Mouse (Mus musculus): ENCODE data around the gene Cdkl4.

The Cdkl4 gene

DNA sequence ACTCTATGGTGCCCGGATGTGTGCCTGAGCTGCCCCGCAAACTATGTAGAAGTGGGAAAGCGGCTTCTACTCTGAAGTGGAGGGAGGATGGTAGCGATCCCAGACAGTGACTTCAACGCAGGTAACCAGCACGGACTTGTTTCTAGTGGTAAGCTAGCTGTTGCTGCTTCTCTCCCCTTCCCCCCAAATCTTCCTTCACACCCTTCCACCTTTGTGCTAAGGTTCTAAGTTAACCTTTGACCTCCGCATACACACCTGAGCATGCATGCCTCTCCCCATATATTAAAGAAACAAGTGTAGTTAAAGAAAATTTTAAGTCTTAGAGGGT, 55.4 kb downstream of the Cdkl4 start:
- in situ Hi-C loops (cut with MboI; ENCODE audit: unreplicated experiment in 2 of 2), result no loop called here

DNA sequence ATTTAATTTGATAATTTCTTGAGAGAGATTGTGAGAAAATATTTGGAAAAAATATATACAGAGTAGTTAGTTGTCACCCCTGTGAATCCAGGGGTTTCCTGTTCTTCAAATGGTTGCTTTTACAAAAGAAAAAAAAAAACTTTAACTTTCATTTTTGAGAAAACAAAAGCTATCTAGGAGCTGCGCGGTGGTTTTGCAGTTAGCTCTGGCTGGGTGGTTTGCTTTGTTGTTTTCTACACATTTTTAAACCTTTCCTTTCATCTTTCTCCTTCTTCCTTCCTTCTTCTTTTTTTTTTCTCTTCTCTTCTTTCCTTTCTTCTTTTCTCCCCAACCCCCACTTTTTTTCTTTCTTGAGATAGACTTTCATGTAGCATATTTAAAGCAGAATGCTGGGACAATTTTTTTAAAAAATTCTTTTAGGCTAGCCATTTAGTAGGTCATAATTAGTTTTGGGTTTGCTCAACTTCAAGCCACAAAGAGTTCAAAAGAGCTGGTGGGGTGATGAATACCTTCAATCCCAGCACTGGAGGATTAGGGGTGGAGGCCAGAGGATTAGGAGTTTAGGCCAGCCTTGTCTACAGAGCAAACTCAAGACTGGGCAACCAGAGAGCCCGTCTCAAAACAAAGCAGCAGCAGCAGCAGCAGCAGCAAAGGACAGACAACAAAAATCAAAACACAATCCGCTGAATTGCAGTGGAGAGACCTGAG, 55.9 kb downstream of the Cdkl4 start:
- in situ Hi-C loops (cut with MboI; ENCODE audit: unreplicated experiment in 2 of 2), result no loop called here

DNA sequence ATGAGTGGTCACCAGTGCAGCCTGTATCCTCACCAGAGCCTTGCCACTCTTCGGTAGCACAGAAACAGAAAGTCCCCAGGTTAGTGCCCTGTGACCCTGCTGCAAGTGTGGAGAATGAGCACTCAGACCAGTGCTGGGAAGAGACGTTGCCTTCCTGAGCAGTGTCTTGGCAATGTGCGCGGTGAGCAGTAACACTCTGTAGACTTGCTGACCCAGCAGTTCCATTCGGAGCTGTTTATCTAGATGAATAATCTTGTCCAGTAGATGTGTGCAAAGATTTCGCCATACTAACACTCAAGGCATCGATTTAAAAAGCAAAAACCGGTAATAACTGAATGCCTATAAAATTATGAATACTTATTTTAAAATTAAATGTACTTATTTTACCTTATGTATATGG, 57.1 kb downstream of the Cdkl4 start:
- in situ Hi-C loops (cut with MboI; ENCODE audit: unreplicated experiment in 2 of 2), result no loop called here

DNA sequence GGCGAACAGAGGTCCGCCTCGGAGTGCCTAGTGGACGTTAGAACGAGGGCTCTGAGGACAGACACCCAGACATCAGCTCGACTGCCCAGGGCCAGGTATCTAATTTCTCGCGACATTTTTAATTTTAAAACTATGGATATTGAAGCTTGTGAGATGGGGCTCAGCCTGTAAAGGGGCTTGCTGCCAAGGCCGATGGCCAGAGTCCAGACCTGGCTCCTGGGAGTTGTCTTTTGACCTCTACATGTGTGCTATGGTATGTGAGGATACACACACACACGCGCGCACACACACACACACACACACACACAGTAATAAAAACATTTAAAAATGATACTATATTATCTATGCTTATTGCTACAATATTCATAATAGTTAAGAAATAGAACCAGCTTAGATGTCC, 58.8 kb downstream of the Cdkl4 start:
- in situ Hi-C loops (cut with MboI; ENCODE audit: unreplicated experiment in 2 of 2), result no loop called here

DNA sequence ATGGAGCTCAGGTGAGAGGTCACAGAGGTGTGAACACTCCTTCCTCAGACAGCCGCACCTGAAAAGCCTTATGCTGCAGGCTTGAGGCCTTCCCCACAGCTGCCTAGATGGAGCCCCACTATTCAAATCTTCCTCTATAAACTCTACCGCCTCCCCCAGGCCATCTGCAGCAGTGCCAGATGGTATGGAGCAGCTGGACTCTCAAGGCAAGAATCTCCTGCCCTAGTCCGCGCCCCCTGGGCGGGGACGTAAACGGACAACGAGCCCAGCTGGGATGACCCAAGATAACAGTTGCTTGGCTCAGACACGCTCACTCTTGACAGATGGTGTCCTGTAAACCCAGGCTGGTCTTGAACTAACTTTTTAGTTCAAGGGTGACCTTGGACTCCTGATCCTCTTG, 60.4 kb downstream of the Cdkl4 start:
- in situ Hi-C loops (cut with MboI; ENCODE audit: unreplicated experiment in 2 of 2), result no loop called here

DNA sequence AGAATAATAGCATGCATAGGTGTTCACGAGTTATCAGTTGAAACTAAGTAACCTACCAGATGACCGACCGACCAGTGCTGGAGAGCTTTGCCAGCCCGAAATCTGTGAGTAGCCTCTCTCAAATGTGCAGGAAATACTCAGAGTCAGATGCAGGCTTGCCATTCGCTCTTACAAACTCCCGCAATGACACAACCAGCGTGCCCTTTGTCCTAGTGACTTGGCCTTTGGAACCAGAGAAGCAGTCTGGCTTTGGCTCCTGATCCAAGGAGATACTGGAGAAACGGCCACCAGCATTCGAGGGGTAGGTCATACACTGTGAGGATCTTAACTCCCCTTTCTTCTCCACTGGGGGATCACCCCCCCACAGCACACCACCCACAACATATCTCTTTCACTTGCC, 61.7 kb downstream of the Cdkl4 start:
- in situ Hi-C loops (cut with MboI; ENCODE audit: unreplicated experiment in 2 of 2), result no loop called here

DNA sequence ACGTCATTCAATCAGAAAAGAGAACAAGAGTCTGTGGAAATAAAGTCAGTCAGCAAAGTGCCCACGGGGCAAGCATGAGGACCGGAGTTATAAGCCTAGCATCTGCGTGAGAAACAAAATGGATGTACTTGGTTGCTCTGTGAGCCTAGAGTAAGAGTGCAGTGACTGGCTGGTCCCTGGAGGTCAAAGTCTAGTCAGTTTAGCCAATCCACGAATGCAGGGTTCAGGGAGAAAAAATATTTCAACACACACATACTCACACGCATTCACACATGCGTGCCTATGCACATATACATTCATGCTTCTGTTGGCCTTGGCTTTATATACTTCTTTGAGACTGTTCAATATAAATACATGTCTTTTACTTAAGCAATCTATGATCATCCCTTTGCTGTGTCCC, 62.1 kb downstream of the Cdkl4 start:
- in situ Hi-C loops (cut with MboI; ENCODE audit: unreplicated experiment in 2 of 2), result no loop called here

DNA sequence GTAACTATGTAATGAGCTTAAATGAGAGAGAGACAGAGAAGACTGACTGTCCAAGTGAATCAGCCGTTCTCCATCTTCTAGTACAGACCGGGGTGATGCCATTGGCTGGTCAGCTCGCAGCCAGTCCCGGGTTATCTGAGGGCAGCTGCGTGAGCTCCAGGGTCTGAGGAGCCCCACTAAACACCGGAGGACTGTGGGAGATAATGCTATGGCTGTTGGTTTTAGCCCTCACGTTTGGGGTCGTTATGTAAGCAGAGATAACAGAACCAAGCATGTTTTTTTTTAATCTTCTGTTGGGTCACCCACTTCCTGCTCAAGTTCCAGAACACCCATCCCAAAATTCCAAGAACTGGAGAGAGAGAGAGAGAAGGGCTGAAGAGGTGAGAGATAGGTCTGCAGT, 63.8 kb downstream of the Cdkl4 start:
- in situ Hi-C loops (cut with MboI; ENCODE audit: unreplicated experiment in 2 of 2), result no loop called here

DNA sequence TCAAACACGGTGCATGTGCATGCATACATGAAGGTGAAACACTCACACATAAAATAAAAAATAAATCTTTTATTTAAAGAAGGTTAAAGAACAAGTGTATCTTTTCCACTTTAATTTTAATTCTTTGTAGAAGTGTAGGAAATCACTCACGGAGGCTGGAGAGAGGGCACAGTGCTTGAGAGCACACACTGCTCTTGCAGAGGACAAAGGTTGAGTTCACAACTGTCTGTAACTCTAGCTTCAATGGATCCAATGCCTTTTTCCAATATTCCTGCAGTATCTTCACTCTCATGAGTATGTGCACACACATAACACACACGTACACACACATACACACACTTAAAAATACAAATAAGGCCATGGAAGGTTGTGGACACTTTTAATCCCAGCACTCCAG, 67.2 kb downstream of the Cdkl4 start:
- in situ Hi-C loops (cut with MboI; ENCODE audit: unreplicated experiment in 2 of 2), result no loop called here

DNA sequence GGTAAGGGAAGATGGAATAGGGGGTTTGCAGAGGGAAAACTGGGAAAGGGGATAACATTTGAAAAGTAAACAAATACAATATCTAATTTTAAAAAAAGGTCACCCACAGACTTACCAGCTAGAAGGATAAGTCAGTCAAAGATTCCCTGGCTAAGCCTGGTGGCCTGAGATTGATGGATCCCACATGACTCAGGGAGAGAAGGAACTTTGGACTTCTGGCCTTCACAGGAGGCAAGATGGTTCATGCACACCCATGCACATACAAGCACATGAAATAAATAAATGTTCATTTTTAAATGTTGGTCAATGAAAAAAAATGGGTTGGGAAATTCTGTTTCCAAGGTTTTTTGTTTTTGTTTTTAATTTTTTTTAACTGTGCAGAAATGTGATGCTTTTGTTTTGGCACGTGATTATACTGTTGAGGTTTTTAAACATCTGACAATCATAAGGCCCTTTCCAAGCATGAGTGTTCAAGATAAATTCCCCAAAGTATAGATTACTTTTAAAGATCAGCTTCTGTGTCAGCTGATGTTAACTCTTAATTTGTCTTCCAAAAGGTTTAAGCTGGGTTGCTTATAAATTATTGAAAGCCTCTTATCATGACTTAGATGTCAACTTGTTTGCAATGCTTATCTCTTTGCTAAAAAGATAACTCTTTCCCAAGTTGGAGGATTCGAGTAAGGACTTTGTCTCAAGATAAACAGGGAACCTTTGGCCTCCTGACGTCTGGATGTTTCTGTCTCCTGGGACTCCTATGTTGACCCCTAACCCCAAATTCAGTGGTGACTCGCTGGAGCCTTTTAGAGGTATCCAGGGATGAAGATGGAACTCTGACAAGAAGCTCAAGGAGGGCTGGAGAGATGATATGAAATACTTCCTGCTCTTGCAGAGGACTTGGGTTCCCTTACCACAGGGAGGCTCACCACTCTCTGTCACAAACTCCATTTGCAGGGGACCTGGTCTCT, 67.8 kb downstream of the Cdkl4 start:
- in situ Hi-C loops (cut with MboI; ENCODE audit: unreplicated experiment in 2 of 2), result no loop called here

DNA sequence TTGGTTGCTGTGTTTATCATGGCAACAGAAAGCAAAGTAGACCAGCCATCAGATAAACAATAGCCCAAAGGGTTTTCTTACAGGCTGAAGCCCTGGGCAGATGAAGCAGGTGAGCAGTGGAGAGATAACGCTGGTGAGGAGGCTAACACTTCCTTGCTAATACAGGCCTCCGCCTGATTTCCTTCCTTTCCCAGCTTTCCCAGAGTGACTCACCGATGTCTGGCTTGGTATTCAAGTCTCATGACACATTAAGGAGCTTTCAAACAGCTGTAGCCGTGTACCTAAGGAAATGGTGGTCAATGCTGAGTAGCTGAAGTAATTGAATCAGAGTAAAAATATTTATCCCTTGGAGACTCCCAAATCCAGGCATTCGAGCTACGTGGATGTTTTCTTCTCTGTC, 71.8 kb downstream of the Cdkl4 start:
- in situ Hi-C loops (cut with MboI; ENCODE audit: unreplicated experiment in 2 of 2), result no loop called here

DNA sequence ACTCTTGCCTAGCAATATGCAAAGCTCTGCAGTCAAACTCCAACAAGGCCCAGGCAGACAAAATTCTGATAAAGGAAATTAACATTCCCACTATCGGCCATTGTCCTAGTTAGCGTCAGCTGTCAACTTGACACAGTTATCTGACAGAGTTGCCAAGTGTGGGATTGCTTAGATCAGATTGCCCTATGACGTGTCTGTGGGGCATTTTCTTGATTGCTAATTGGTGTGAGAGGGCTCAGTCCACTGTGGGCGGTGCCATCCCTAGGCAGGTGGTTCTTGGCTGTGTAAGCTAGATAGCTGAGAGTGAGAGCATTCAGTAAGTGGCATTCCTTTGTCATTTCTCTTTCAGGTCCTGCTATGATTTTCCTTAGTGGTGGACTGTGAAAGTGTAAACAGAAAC, 72.3 kb downstream of the Cdkl4 start:
- in situ Hi-C loops (cut with MboI; ENCODE audit: unreplicated experiment in 2 of 2), result no loop called here

DNA sequence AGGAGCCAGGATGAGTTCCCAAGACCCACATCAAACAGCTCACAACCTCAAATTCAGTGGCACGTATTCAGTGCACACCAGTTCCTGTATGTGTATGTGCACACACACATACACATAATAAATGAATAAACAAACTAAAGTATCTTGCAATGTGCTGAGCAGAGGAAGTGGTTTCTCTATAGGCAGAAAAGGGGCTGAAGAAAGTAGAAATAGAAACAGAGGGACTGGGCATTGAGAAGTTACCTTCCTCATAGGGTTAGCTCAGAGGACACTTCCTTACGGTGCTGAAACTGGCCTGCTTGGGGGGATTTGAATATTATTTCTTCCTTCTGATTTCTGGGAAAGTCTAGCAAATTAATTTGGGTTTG, 75.8 kb downstream of the Cdkl4 start:
- in situ Hi-C loops (cut with MboI; ENCODE audit: unreplicated experiment in 2 of 2), result no loop called here

DNA sequence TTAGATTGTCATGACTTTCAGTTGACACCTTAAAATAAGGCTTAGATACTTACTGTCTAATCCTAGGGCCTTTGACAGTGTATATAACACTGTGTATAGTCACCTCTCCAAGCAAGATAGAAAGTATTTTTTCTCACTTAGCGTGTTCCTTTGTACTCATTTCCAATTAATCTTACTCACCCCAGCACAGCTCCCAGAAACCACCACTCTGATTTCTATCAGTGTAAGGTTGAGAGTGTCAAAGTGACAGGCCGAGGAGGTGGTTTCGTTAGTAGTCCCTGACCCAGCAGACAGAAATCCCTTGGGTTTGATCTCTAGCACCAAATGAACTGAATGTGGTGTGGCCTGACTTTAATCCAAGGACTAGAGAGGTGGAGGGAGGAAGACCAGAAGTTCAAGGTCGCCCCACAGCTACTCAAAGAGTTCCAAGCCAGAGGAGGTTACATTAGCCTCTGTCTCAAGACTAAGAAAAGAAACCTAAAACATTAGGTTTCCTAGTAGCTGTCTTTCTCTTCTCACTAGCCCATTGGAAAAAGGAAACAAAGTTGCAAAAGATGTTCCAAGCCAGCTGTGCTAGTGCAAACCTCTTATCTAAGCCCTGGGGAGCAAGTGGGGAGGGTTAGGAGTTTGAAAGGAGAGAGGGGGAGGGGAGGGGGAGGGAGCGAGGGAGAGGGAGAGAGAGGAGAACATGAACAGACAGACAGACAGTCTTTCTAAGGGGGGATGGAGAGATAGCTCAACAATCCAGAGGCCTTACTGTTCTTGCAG, 76.4 kb downstream of the Cdkl4 start:
- in situ Hi-C loops (cut with MboI; ENCODE audit: unreplicated experiment in 2 of 2), result no loop called here

DNA sequence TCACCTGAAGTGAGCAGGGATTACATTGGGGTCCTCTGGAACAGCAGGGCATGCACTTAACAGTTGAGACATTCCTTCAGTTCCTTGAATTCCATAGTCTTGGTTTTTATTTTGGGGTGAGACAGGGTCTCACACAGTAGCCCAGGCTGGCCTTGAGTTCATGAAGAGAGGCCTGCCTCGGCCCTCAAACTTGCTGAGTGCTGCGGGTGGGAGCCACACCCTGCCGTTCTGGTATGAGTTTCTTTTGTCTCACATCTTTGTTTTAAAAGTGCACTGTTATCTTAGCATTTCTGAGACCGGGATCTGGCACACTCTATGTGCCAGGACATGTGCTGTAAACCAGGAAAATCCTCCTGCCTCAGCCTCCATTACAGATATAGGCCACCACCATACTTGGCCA, 77.6 kb downstream of the Cdkl4 start:
- in situ Hi-C loops (cut with MboI; ENCODE audit: unreplicated experiment in 2 of 2), result no loop called here

DNA sequence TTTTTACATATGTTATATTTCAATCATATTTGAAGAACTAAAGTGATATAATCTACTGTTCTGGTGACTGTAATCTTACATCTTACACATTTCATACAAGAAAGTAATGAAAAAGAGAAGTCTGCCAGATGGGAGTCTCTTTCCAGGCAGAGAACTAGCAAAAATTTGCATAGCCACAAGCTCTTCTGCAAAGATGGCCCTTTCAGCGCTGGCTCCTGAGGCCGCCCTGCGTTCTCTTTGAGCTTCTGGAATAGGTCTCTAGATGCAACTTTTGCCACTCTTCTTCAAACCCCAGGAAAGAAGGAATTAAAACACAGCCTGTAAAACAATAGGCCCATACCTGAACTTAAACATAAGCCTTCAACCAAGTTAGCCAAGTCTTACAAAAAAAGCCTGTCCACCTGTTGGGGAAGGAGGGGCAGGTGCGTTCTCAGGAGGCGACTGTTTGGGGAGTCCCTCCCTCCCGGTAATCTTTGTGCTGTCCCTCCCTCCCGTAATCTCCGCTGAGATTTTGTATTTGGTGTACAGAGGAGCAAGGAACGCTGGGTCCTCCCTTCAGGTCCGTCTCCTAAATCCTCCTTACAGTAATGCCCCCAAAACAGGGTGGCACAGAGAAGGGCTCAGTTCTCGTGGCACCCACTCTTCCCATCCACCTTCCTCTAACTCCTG, 78.9 kb downstream of the Cdkl4 start:
- in situ Hi-C loops (cut with MboI; ENCODE audit: unreplicated experiment in 2 of 2), result loop anchor here in 1 of 2 experiments (25.0 kb wide), 1 partner anchor 1136 kb away; the partner anchor contains the start of gene Cdc42ep3

DNA sequence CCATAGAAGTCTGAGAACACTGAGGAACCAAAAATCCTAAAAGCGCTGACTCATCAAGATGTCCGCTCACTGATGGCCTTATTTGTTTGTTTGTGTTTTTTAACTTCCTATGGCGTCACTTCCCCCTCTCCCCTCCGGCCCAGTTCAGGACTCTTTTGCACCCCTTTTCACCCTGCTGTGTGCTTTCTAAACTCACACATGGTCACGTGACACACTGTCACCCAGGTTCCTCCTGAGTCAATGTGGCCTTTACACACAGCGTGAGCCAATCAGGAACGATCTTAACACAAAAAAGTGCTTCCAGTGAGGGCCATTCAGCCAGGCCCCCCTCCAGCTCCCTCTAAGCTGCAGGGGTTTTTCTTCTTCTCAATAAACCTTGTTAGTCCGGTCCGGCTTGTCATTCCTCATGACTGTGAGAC, 80.4 kb downstream of the Cdkl4 start:
- in situ Hi-C loops (cut with MboI; ENCODE audit: unreplicated experiment in 2 of 2), result loop anchor here in 1 of 2 experiments (25.0 kb wide), 1 partner anchor 1135 kb away; the partner anchor contains the start of gene Cdc42ep3

DNA sequence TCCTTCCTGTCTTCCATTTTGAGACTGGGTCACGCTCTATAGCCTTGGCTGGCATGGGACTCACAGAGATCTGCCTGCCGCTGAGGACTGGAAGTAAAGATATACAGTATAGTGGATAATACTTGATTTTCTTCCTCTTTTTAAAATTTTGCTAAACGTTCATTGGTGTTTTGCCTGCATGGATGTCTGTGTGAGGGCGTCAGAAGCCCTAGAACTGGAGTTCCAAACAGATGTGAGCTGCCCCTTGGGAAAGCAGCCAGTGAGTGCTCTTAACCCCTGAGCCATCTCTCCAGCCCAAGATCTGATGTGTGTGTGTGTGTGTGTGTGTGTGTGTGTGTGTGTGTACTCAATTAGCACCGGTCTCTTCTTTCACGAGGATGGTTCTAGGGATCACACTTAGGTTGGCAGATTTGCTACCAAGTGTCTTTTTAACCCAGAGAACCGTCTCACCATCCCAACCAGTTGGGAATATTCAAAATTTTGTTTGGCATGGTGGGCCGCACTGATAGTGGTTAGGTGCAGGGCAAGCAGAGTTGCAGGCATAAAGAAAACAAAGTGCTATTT, 80.9 kb downstream of the Cdkl4 start:
- in situ Hi-C loops (cut with MboI; ENCODE audit: unreplicated experiment in 2 of 2), result loop anchor here in 1 of 2 experiments (25.0 kb wide), 1 partner anchor 1134 kb away; the partner anchor contains the start of gene Cdc42ep3

DNA sequence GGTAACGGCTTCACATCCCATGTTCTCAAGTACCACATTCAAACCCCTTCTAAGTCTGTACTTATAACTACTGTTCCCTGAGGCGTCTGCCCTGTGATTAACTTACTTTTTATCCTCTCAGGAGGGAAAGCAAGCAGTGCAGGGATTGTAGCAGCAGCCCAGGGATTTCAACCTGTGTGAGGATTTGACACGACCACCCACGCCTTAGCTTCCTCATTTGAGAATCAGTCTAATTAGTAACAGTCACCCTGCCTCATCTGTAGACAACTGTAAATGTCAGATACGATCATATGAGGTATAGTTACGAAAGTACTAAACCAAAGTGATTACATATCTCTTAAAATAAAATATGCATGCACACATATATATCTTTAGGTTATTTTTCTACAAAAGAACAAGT, 81.4 kb downstream of the Cdkl4 start:
- in situ Hi-C loops (cut with MboI; ENCODE audit: unreplicated experiment in 2 of 2), result loop anchor here in 1 of 2 experiments (25.0 kb wide), 1 partner anchor 1134 kb away; the partner anchor contains the start of gene Cdc42ep3

DNA sequence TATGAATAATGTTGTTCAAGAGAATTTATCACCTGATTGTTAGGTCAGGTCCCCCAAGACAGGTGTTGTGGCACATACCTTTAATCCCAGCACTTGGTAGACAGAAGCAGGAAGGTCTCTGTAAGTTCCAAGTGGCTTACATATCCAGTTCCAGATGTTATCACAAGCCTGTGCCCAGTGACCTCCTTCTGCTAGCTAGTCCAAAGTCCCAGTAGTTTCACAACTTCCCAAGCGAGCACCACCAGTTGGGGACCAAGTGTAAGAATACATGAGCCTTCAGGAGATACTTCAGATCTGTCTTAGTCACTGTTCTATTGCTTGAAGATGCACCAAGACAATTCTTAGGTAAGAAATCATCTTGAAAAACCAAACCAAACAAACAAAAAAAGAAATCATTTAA, 83.7 kb downstream of the Cdkl4 start:
- in situ Hi-C loops (cut with MboI; ENCODE audit: unreplicated experiment in 2 of 2), result loop anchor here in 1 of 2 experiments (25.0 kb wide), 1 partner anchor 1132 kb away; the partner anchor contains the start of gene Cdc42ep3

Measured in v-Abl transformed pro-B cells (cell line).